Mouse (Mus musculus) heart, adult 2 months (tissue): ENCODE data around the gene Tubb2b.

Experiments used
- CTCF ChIP-seq: fragments of 200-600 bp; IDR thresholded peaks from 2 replicates; pipeline ENCODE4 v1.8.1; 2022; ENCODE audit warnings: antibody characterized with exemption, mild to moderate bottlenecking, moderate library complexity
- POLR2A ChIP-seq: fragments of 200-500 bp; IDR thresholded peaks from 2 replicates; pipeline ENCODE4 v1.6.1; 2011; ENCODE audit warnings: mild to moderate bottlenecking, low read depth, low read length, control low read depth; ENCODE audit not compliant: insufficient read depth

GRCm38 (mm10) chr13:34101908-34102307 lies 28.4 kb downstream of the Tubb2b start:
- TF ChIP-seq CTCF, result no peak
- peak; percentile 34; the same call in 1 of the 2 replicates for TF ChIP-seq POLR2A
